Mouse (Mus musculus): ENCODE measurements around the gene Rhbdf2. TPM values are rescaled to one million over a fixed set of nuclear protein-coding genes. Genes with fewer than 3 reads are reported as not detected.

Gene Rhbdf2
- polyA plus RNA-seq (2014; fragmentation: Illumina TruSeq; extraction: RNeasy Lipid Tissue Mini Kit (QIAGEN cat#74804); ENCODE audit: low replicate concordance), result not detected

GRCm38 (mm10) chr11:116626299-116627071 is at the start of gene Rhbdf2:
Gene Rhbdf2, minus strand, starts transcription at chr11:116627019.

GRCm38 (mm10) chr11:116654255-116654821 is 27.5 kb upstream of the Rhbdf2 start, which contains the start of gene Cygb:
Gene Cygb, minus strand, starts transcription at chr11:116654313.

GRCm38 (mm10) chr11:116653234-116653633 is 26.4 kb upstream of the Rhbdf2 start, which contains the start of gene Prcd:
Gene Prcd, plus strand, starts transcription at chr11:116653534.

GRCm38 (mm10) chr11:116586310-116586709 is 40.5 kb downstream of the Rhbdf2 start, which contains the start of gene Aanat:
Gene Aanat, plus strand, starts transcription at chr11:116586432.

GRCm38 (mm10) chr11:116581376-116581814 is 45.4 kb downstream of the Rhbdf2 start, which contains the start of gene Ube2o:
Gene Ube2o, minus strand, starts transcription at chr11:116581447.

Other genes starting within 250 kb of the Rhbdf2 start
- 0.26 TPM for gene Rnf157, start 214.0 kb downstream of the Rhbdf2 start, polyA plus RNA-seq (2014; fragmentation: Illumina TruSeq; extraction: RNeasy Lipid Tissue Mini Kit (QIAGEN cat#74804); ENCODE audit: low replicate concordance)
- gene Ubald2, start 192.9 kb downstream of the Rhbdf2 start, polyA plus RNA-seq (2014; fragmentation: Illumina TruSeq; extraction: RNeasy Lipid Tissue Mini Kit (QIAGEN cat#74804); ENCODE audit: low replicate concordance), result 7.6 TPM
- not detected for gene Qrich2, start 160.8 kb downstream of the Rhbdf2 start, polyA plus RNA-seq (2014; fragmentation: Illumina TruSeq; extraction: RNeasy Lipid Tissue Mini Kit (QIAGEN cat#74804); ENCODE audit: low replicate concordance)
- 84.6 TPM for gene Prpsap1, start 132.8 kb downstream of the Rhbdf2 start, polyA plus RNA-seq (2014; fragmentation: Illumina TruSeq; extraction: RNeasy Lipid Tissue Mini Kit (QIAGEN cat#74804); ENCODE audit: low replicate concordance)
- 0.85 TPM for gene Sphk1, start 96.1 kb downstream of the Rhbdf2 start, polyA plus RNA-seq (2014; fragmentation: Illumina TruSeq; extraction: RNeasy Lipid Tissue Mini Kit (QIAGEN cat#74804); ENCODE audit: low replicate concordance)
- gene Ube2o, start 45.6 kb downstream of the Rhbdf2 start, polyA plus RNA-seq (2014; fragmentation: Illumina TruSeq; extraction: RNeasy Lipid Tissue Mini Kit (QIAGEN cat#74804); ENCODE audit: low replicate concordance), result 0.78 TPM
- not detected for gene Aanat, start 40.6 kb downstream of the Rhbdf2 start, polyA plus RNA-seq (2014; fragmentation: Illumina TruSeq; extraction: RNeasy Lipid Tissue Mini Kit (QIAGEN cat#74804); ENCODE audit: low replicate concordance)
- not detected for gene Prcd, start 26.5 kb upstream of the Rhbdf2 start, polyA plus RNA-seq (2014; fragmentation: Illumina TruSeq; extraction: RNeasy Lipid Tissue Mini Kit (QIAGEN cat#74804); ENCODE audit: low replicate concordance)
- gene Cygb, start 27.3 kb upstream of the Rhbdf2 start, polyA plus RNA-seq (2014; fragmentation: Illumina TruSeq; extraction: RNeasy Lipid Tissue Mini Kit (QIAGEN cat#74804); ENCODE audit: low replicate concordance), result 0.22 TPM
- not detected for gene St6galnac1, start 148.5 kb upstream of the Rhbdf2 start, polyA plus RNA-seq (2014; fragmentation: Illumina TruSeq; extraction: RNeasy Lipid Tissue Mini Kit (QIAGEN cat#74804); ENCODE audit: low replicate concordance)
- 5.2 TPM for gene Mxra7, start 201.0 kb upstream of the Rhbdf2 start, polyA plus RNA-seq (2014; fragmentation: Illumina TruSeq; extraction: RNeasy Lipid Tissue Mini Kit (QIAGEN cat#74804); ENCODE audit: low replicate concordance)
- gene Mettl23, start 216.3 kb upstream of the Rhbdf2 start, polyA plus RNA-seq (2014; fragmentation: Illumina TruSeq; extraction: RNeasy Lipid Tissue Mini Kit (QIAGEN cat#74804); ENCODE audit: low replicate concordance), result 46.3 TPM
- gene Jmjd6, start 216.4 kb upstream of the Rhbdf2 start, polyA plus RNA-seq (2014; fragmentation: Illumina TruSeq; extraction: RNeasy Lipid Tissue Mini Kit (QIAGEN cat#74804); ENCODE audit: low replicate concordance), result 6.2 TPM
- 24.8 TPM for gene Mfsd11, start 225.4 kb upstream of the Rhbdf2 start, polyA plus RNA-seq (2014; fragmentation: Illumina TruSeq; extraction: RNeasy Lipid Tissue Mini Kit (QIAGEN cat#74804); ENCODE audit: low replicate concordance)
- gene Srsf2, start 226.1 kb upstream of the Rhbdf2 start, polyA plus RNA-seq (2014; fragmentation: Illumina TruSeq; extraction: RNeasy Lipid Tissue Mini Kit (QIAGEN cat#74804); ENCODE audit: low replicate concordance), result 683 TPM